Mouse (Mus musculus): Measurements from ENCODE around the gene Arhgap29.
A peak's percentile ranks its signal among the peaks of the same experiment; 100 is the strongest.

Gene Arhgap29

GRCm38 (mm10) chr3:121952041-121952591, at the start of gene Arhgap29:
Arhgap29 (plus strand) TSS chr3:121952541.
- DNase-seq (ENCODE audit: inconsistent ontology term) = no peak

DNA sequence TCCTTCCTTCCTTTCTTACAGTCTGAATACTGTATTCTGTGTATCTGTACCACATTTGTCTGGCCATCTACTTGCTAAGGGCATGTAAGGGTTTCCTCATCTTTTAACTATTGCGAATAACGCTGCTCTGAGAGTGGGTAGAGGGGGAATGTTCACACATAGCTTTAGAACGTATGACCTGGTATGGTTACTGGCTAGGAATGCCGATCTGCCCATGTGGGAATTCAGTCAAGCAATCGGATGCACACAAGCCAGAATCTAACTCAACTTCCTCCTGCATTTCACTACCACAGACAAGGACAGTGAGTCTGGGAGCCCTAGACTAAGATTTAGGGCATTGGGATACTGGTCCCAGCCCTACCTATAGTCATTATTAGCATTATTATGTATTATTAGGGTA, 49.6 kb upstream of the Arhgap29 start:
- DNase-seq (ENCODE audit: inconsistent ontology term) = no peak

- no peak for DNase-seq (ENCODE audit: inconsistent ontology term)
These were observed 49.1 kb upstream of the Arhgap29 start for GRCm38 (mm10) chr3:121903286-121903685.

DNA sequence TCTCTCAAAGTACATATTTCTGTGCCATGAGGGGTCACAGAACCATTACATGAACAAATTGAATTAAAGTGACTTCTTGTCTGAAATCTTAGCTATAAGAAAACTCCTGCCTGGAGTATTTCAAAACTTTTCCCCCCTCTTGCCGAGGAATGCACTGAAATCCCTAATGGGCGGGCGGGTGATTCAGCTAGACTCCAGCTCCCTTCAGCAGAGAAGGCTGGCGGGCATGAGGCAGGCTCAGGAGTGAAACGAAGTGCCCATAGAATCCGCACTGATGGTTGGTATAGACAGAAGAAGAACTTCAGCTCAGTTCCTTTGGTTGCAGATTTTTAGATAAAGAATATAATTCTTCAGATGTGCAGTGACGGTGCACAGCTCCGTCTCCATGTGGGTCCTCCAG, 48.6 kb upstream of the Arhgap29 start:
- no peak for DNase-seq (ENCODE audit: inconsistent ontology term)

DNA sequence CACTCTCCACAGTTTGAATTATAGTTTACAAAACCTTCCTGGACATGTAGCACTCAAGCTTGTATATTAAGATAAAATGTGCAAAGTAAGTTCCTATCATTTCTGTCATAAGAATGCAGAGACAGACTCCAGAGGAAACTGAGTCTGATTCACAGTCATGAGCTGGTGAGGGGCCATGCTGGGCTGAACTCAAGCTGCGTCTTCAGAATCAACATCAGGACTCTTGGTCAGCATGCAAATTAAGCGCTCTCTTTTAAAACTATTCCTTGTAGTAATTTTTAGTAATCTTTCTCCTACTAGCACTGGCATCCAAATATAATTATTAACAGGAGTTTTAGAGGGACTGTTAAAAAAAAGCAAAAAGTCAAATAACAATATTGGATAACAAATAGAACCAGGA, 47.9 kb upstream of the Arhgap29 start:
- no peak for DNase-seq (ENCODE audit: inconsistent ontology term)

DNA sequence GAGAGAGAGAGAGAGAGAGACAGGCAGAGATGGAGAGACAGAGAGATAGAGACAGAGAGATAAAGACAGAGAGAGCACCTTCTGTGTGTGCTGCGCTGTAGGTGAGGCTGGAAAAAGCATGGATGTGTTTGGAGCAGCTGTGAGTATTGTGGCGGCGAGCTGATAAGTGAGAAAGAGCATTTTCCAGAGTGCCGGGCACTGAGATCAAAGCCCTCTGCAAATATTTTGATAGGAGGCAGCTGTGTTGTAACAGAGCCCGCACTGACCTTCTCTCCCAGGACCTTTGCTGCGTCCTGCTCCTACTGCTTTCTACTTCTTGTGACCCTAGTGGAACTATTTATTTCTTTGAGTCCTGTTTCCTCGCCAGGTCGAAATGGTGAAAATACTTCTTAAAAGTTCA, 45.7 kb upstream of the Arhgap29 start:
- DNase-seq (ENCODE audit: inconsistent ontology term) = no peak

- no peak for DNase-seq (ENCODE audit: inconsistent ontology term)
These were observed 43.2 kb upstream of the Arhgap29 start for GRCm38 (mm10) chr3:121909155-121909554.

DNA sequence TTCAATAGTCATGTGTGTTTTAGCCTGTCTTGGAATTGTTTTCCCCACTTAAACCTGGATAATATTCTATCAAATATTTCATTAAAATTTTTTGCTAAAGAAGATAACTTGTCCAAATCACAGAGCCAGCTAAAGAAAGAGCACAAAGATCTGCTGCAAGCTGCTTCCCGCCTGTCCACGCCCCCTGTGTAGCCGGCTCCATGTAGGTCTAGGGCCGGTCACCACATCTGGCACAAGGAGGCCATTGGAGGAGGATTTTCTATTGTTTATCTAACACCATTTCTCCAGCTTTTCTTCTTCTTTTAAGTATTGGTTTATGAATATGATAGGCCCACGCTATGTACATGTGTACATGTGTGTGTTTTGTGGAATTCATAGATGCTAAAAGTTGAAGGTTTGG, 38.9 kb upstream of the Arhgap29 start:
- DNase-seq (ENCODE audit: inconsistent ontology term) = no peak

DNA sequence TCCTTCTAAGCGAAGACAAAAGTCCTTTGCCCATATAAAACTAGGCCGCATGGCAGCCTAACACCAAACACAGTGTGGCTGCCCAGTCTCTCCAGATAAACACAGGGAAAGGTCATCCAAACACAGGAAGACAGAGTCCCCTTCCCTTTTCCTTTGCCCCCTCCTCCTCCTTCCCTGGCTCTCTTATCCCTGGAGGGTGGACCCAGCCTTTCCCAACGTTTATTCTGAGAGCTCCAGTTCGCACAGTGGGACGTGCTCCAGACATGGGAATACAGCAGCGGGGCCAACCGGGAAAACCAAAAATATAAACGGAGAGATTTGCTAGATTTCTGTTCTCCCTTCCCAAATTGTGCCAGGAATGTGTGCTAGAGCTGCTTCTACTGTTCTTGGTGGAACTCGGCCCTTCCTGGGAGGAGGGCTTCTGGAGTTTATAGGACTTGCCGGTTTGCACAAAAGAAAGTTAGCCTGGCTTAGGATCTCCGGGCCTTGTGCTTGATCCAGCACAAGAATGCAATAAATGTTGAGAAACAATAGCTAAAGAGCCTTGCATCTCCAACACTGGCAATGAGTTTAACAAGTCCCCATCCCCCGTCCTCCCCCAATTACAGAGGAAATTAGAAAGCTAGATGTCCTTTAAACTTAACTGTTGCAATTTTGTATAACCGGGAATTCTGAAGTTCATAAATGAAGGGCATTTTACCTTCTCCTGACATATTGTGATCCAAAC, 37.7 kb upstream of the Arhgap29 start:
- DNase-seq (ENCODE audit: inconsistent ontology term) = no peak

DNA sequence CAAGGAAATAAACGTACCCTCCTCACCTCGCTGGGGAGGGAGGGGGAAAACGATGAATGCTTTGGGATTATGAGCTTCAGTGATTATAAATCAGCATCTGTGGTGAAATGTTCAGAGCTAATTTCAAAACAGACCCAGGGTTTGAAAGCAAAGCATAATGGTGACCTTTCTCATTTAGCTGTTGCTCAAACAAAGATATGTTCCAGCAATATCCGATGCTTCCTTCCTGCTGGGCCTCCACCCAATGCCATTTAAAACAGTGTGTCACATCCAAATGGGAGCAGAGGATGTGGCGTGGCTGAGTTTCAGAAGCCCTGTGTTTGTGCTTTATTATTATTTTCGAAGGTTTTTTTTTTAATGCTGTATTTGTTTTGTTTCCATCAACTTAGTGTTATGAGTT, 37.1 kb upstream of the Arhgap29 start:
- no peak for DNase-seq (ENCODE audit: inconsistent ontology term)

DNA sequence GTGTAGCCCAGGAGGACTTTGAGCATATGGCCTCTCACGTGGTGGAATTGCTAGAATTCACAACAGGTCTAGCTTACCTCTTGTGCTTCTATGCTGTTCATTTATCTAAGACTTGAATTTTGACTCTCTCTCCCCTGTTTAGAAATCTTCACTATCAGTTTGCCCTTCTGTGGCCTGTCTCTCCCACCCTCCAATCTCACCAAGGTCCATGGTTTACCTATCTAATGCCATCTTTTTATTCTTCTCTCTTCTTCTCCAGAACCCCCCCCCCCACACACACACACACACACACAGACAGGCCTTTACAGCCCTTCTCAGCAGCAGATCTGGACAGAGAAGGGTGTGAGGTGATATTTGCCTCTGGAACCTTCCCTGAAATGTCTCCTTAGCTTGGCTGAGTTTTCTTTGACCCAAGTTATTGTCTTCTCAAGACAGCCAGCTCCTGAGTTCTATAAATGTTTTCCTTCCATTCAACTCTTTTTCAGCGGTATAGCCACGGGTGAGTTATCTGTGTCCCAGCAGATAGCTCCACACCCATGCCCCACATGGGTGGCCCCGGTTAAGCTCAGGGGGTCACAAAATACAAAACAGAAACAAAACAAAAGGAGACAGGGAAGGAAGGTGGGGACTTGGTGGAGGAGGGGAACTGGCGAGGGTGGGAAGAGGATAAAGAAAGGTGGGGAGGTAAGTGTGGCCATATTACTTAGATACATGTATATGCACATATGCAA, 35.4 kb upstream of the Arhgap29 start:
- no peak for DNase-seq (ENCODE audit: inconsistent ontology term)

GRCm38 (mm10) chr3:121917658-121918057, 34.7 kb upstream of the Arhgap29 start:
- DNase-seq (ENCODE audit: inconsistent ontology term) = no peak

- DNase-seq (ENCODE audit: inconsistent ontology term) = peak; percentile 69
These were observed 32.4 kb upstream of the Arhgap29 start for GRCm38 (mm10) chr3:121919961-121920360.

- DNase-seq (ENCODE audit: inconsistent ontology term) = no peak
These were observed 31.6 kb upstream of the Arhgap29 start for GRCm38 (mm10) chr3:121920769-121921168.

DNA sequence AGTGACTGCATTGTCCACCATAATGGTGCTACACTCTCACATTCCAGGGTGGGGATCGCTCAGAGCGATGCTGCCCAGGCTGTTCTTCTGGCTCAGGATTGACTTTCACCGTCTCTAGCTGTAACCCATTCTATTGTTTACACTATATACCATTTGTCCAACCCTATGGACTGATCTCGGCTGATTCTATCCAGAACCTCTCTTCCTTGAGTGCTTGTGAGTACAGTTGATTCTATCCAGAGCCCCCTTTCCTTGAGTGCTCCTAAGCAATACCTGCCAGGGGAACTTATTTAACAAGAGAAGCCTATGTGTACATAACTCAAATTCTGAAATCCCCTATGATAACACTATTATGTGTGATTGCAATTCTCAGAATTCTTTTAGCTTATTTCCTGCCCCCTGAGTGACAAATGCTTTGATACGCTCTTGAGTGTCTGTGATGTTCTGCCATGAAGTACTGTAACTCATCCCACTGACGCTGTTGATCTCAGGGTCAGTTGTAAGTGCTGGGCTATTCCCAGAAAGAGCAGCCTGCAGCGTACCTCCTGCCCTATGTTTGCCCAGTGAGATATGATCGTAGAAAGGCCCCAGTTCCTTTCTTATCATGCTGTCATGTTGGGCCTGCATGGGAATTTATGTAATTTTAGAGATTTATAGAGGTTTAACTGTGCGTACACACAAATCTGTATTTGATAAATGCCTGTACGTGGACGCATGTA, 27.4 kb upstream of the Arhgap29 start:
- DNase-seq (ENCODE audit: inconsistent ontology term) = no peak

GRCm38 (mm10) chr3:121927601-121928000, 24.7 kb upstream of the Arhgap29 start:
- no peak for DNase-seq (ENCODE audit: inconsistent ontology term)

- DNase-seq (ENCODE audit: inconsistent ontology term) = no peak
These were observed 19.5 kb upstream of the Arhgap29 start for GRCm38 (mm10) chr3:121932815-121933214.

DNA sequence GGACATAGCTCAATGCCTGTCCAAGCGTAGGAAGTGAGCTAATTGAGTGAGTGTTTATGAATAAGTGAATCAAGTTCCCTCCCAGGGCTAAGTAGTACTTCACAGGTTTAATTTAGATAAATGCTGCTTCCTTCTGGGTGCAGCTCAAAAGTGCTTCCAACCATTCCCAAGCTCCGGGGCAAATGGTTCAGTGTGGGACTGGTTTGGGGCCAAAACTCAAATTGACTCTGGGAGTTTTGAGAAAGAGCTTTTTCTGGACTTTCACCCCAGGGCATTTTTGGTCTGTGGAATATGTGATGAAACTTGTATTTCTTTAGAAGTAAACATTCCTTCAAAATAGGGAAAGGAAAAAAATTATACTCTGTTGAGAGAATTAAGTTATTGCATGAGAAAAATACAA, 16.1 kb upstream of the Arhgap29 start:
- no peak for DNase-seq (ENCODE audit: inconsistent ontology term)

DNA sequence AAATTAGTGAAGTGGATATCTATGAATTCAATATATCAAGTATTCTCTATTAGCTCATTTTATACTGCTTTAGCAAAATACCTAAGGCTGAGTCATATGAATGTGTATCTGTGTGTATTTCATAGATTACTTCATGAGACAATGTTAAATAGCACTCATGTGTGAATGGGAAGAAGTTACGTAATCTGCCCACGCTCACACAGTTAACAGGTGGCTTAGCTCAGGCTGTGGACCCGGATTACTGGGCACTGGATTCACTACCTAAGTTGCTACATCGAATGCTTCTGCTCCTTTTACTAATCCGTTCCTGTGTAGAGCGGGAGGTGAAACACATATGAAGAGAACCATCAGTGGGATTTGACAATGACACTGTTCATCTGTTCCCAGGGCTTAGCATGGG, 15.3 kb upstream of the Arhgap29 start:
- no peak for DNase-seq (ENCODE audit: inconsistent ontology term)

GRCm38 (mm10) chr3:121939658-121940057, 12.7 kb upstream of the Arhgap29 start:
- no peak for DNase-seq (ENCODE audit: inconsistent ontology term)

GRCm38 (mm10) chr3:121940094-121940889, 12.0 kb upstream of the Arhgap29 start:
- DNase-seq (ENCODE audit: inconsistent ontology term) = no peak
